Mouse (Mus musculus): Measurements from ENCODE around the gene Fmnl2.

- TF ChIP-seq ZC3H11A (IDR thresholded peaks at IDR 0.05; ENCODE audit: borderline replicate concordance, low read depth, low read length) (0 out of 2 replicates have a peak, but pooled peaks have one; percentile 13), HCFC1 (IDR thresholded peaks at IDR 0.05; ENCODE audit: borderline replicate concordance, insufficient read depth, low read length) (no peak), ZNF384 (IDR thresholded peaks at IDR 0.05; ENCODE audit: low read depth, low read length) (no peak), MAFK (IDR thresholded peaks at IDR 0.05; ENCODE audit: insufficient read depth, low read depth, low read length) (no peak), CHD2 (IDR thresholded peaks at IDR 0.05; ENCODE audit: low read depth, low read length) (no peak)
Observed at GRCm38 (mm10) chr2:53125998-53126397, 268.3 kb downstream of the Fmnl2 start.
